Mouse (Mus musculus) adrenal gland, postnatal 4 days (tissue): ENCODE measurements at regions not wholly inside any gene's neighbourhood (a gene's known extent, or its start where the extent isn't known, plus 50 kb on each side); places are given as distances from the start of the nearest gene placed in this dataset.

Experiments used
- DNase-seq, 2 experiments: peaks; one replicate each; pipeline ENCODE4 v3.0.0; 2021 to 2022; ENCODE audit warnings: low spot score in 2 of 2, mixed read lengths in 2 of 2

GRCm38 (mm10) chr3:149993199-149993598, 1002.8 kb upstream of the Adgrl2 start:
- no peak for DNase-seq

GRCm38 (mm10) chr3:149987801-149988200, 997.4 kb upstream of the Adgrl2 start:
- DNase-seq = no peak

GRCm38 (mm10) chr3:149956993-149957392, 966.6 kb upstream of the Adgrl2 start:
- DNase-seq = no peak

- DNase-seq = no peak
These were observed 945.8 kb upstream of the Adgrl2 start for GRCm38 (mm10) chr3:149936197-149936596.

GRCm38 (mm10) chr3:149934832-149935231, 944.5 kb upstream of the Adgrl2 start:
- DNase-seq = no peak

GRCm38 (mm10) chr3:149928456-149929360, 938.4 kb upstream of the Adgrl2 start:
- no peak for DNase-seq

- no peak for DNase-seq
These were observed 929.9 kb upstream of the Adgrl2 start for GRCm38 (mm10) chr3:149920206-149920605.

- DNase-seq = no peak
These were observed 927.8 kb upstream of the Adgrl2 start for GRCm38 (mm10) chr3:149918201-149918600.

GRCm38 (mm10) chr3:149910721-149911120, 920.4 kb upstream of the Adgrl2 start:
- DNase-seq = no peak

GRCm38 (mm10) chr3:149901783-149902182, 911.4 kb upstream of the Adgrl2 start:
- no peak for DNase-seq

GRCm38 (mm10) chr3:149876553-149876952, 886.2 kb upstream of the Adgrl2 start:
- DNase-seq = no peak

- DNase-seq = no peak
These were observed 875.6 kb upstream of the Adgrl2 start for GRCm38 (mm10) chr3:149865945-149866344.

- DNase-seq = no peak
These were observed 856.7 kb upstream of the Adgrl2 start for GRCm38 (mm10) chr3:149846941-149847539.

- DNase-seq = no peak
These were observed 855.6 kb upstream of the Adgrl2 start for GRCm38 (mm10) chr3:149845826-149846486.

GRCm38 (mm10) chr3:149845083-149845825, 854.9 kb upstream of the Adgrl2 start:
- no peak for DNase-seq

- no peak for DNase-seq
These were observed 847.6 kb upstream of the Adgrl2 start for GRCm38 (mm10) chr3:149837921-149838320.

- no peak for DNase-seq
These were observed 846.3 kb upstream of the Adgrl2 start for GRCm38 (mm10) chr3:149836467-149837233.

- DNase-seq = no peak
These were observed 836.8 kb upstream of the Adgrl2 start for GRCm38 (mm10) chr3:149827181-149827580.

- DNase-seq = no peak
These were observed 836.4 kb upstream of the Adgrl2 start for GRCm38 (mm10) chr3:149826757-149827156.

GRCm38 (mm10) chr3:149820670-149821069, 830.3 kb upstream of the Adgrl2 start:
- DNase-seq = no peak

- no peak for DNase-seq
These were observed 829.5 kb upstream of the Adgrl2 start for GRCm38 (mm10) chr3:149819863-149820262.
